Mouse (Mus musculus) neural tube, embryonic 15.5 days (tissue): ENCODE measurements around the gene Hykk. TPM values are rescaled to one million over a fixed set of nuclear protein-coding genes. Genes with fewer than 3 reads are reported as not detected.
A peak's percentile ranks its signal among the peaks of the same experiment; 100 is the strongest.

Experiments
- ATAC-seq: fragments of 200-750 bp; cut with Nextera tagmentation; 2 replicates; pipeline ENCODE4 v1.8.0; 2017; ENCODE audit warnings: mild to moderate bottlenecking, moderate TSS enrichment, moderate library complexity; ENCODE audit not compliant: low FRiP score
- H3K27ac ChIP-seq: fragments of 300-500 bp; sonication (generic); replicated peaks from 2 replicates; pipeline ENCODE4 v1.5.1; 2015; ENCODE audit warnings: mild to moderate bottlenecking, inconsistent platforms
- H3K27me3 ChIP-seq: fragments of 300-500 bp; sonication (generic); replicated peaks from 2 replicates; pipeline ENCODE4 v1.6.1; 2015; ENCODE audit warnings: inconsistent platforms
- H3K36me3 ChIP-seq: fragments of 300-500 bp; sonication (generic); 2 replicates; pipeline ENCODE4 v1.6.1; 2015; ENCODE audit warnings: inconsistent platforms
- H3K4me1 ChIP-seq: fragments of 300-500 bp; sonication (generic); 2 replicates; pipeline ENCODE4 v1.6.1; 2015; ENCODE audit warnings: inconsistent platforms
- H3K4me2 ChIP-seq: fragments of 300-500 bp; sonication (generic); 2 replicates; pipeline ENCODE4 v1.6.1; 2015; ENCODE audit warnings: inconsistent platforms, mild to moderate bottlenecking, moderate library complexity
- H3K4me3 ChIP-seq: fragments of 300-500 bp; sonication (generic); replicated peaks from 2 replicates; pipeline ENCODE4 v1.5.1; 2015; ENCODE audit warnings: mild to moderate bottlenecking, inconsistent platforms
- H3K9ac ChIP-seq: fragments of 300-500 bp; sonication (generic); replicated peaks from 2 replicates; pipeline ENCODE4 v1.6.1; 2015; ENCODE audit warnings: mild to moderate bottlenecking, inconsistent platforms
- H3K9me3 ChIP-seq: fragments of 300-500 bp; sonication (generic); replicated peaks from 2 replicates; pipeline ENCODE4 v1.6.1; 2016; ENCODE audit warnings: inconsistent platforms
- WGBS: fragments of 180-500 bp; shearing (Covaris S2); methylation state at CpG from one replicate; pipeline ENCODE4 v1.1.7; 2015; ENCODE audit warnings: mixed read lengths; 5-methylcytosine and 5-hydroxymethylcytosine counted together
- polyA plus RNA-seq: library from polyadenylated mRNA; unstranded; fragments of >200 nt; fragmentation: Nextera tagmentation; extraction: Ambion mirVana; gene quantifications from 2 replicates; pipeline ENCODE4 v1.2.1, GENCODE M21; 2015

Gene Hykk
- polyA plus RNA-seq, 1 experiment from 2014 or later, result 2.1 TPM

- Histone ChIP-seq H3K4me1 (peaks cover 28% of the 10 kb centered on the region), H3K4me3 (peak overlapping the region; percentile 67), H3K27me3 (peaks cover 22% of the 10 kb centered on the region), H3K9me3 (no peaks in the 10 kb centered on the region), H3K4me2 (peak overlapping the region; percentile 95), H3K27ac (0 out of 2 replicates have a peak overlapping the region, but pooled peaks have one; percentile 37), H3K9ac (peak overlapping the region; percentile 49), H3K36me3 (no peaks in the 10 kb centered on the region)
- under 1% methylated on average over 71 of the region's 85 CpGs for WGBS
- ATAC-seq, result peak; percentile 92
These were observed 64.5 kb downstream of the Hykk start for GRCm38 (mm10) chr9:54981291-54982191.

GRCm38 (mm10) chr9:54982401-54982800 is 65.3 kb downstream of the Hykk start:
- Histone ChIP-seq H3K4me1 (peaks cover 28% of the 10 kb centered on the region), H3K4me3 (peak overlapping the region; percentile 67), H3K9ac (no peak overlapping the region), H3K4me2 (peak overlapping the region; percentile 95), H3K27ac (no peak overlapping the region), H3K27me3 (peaks cover 22% of the 10 kb centered on the region), H3K36me3 (no peaks in the 10 kb centered on the region), H3K9me3 (no peaks in the 10 kb centered on the region)
- WGBS, result 3% methylated on average over 7 of the region's 7 CpGs
- ATAC-seq, result no peak

- ATAC-seq, result no peak
- Histone ChIP-seq H3K4me2 (no peak overlapping the region), H3K9ac (no peak overlapping the region), H3K9me3 (no peaks in the 10 kb centered on the region), H3K27ac (no peak overlapping the region), H3K4me3 (no peak overlapping the region), H3K27me3 (no peaks in the 10 kb centered on the region), H3K4me1 (no peaks in the 10 kb centered on the region), H3K36me3 (no peaks in the 10 kb centered on the region)
- 82% methylated on average over 3 of the region's 3 CpGs for WGBS
These were observed 73.3 kb downstream of the Hykk start for GRCm38 (mm10) chr9:54990362-54990761.

GRCm38 (mm10) chr9:54994381-54994780 is 77.3 kb downstream of the Hykk start:
- Histone ChIP-seq H3K9ac (no peak overlapping the region), H3K27ac (no peak overlapping the region), H3K4me2 (no peak overlapping the region), H3K36me3 (no peaks in the 10 kb centered on the region), H3K27me3 (no peaks in the 10 kb centered on the region), H3K9me3 (no peaks in the 10 kb centered on the region), H3K4me3 (no peak overlapping the region), H3K4me1 (no peaks in the 10 kb centered on the region)
- WGBS, result 42% methylated on average over 3 of the region's 3 CpGs
- ATAC-seq, result no peak

GRCm38 (mm10) chr9:54995645-54996044 is 78.6 kb downstream of the Hykk start:
- Histone ChIP-seq H3K9me3 (no peaks in the 10 kb centered on the region), H3K9ac (no peak overlapping the region), H3K27me3 (no peaks in the 10 kb centered on the region), H3K27ac (no peak overlapping the region), H3K4me2 (no peak overlapping the region), H3K36me3 (no peaks in the 10 kb centered on the region), H3K4me3 (no peak overlapping the region), H3K4me1 (no peaks in the 10 kb centered on the region)
- 90% methylated on average over 3 of the region's 3 CpGs for WGBS
- no peak for ATAC-seq

Other genes with a start within 250 kb of the Hykk start
- gene Dnaja4, start 218.4 kb upstream of the Hykk start, polyA plus RNA-seq, result 7.5 and 8.0 TPM in 2 replicates
- gene Wdr61, start 182.8 kb upstream of the Hykk start, polyA plus RNA-seq, result 79.1 and 91.7 TPM in 2 replicates
- gene Crabp1, start 152.5 kb upstream of the Hykk start, polyA plus RNA-seq, result 405 and 485 TPM in 2 replicates
- gene Ireb2, start 53.5 kb upstream of the Hykk start, polyA plus RNA-seq, result 30.4 and 31.8 TPM in 2 replicates
- 268 and 283 TPM in 2 replicates for gene Psma4, start 33.5 kb downstream of the Hykk start, polyA plus RNA-seq
- gene AY074887, start 33.7 kb downstream of the Hykk start, polyA plus RNA-seq, result 0.57 and 0.97 TPM in 2 replicates
- gene Chrna5, start 63.6 kb downstream of the Hykk start, polyA plus RNA-seq, result 3.7 and 3.9 TPM in 2 replicates
- gene Chrna3, start 109.3 kb downstream of the Hykk start, polyA plus RNA-seq, result 17.7 and 18.1 TPM in 2 replicates
- 0.77 and 1.9 TPM in 2 replicates for gene Chrnb4, start 131.5 kb downstream of the Hykk start, polyA plus RNA-seq
- 43.3 and 43.4 TPM in 2 replicates for gene Ube2q2, start 231.6 kb downstream of the Hykk start, polyA plus RNA-seq